Mouse (Mus musculus): ENCODE measurements around the gene Stx11.
A peak's percentile ranks its signal among the peaks of the same experiment; 100 is the strongest.

The Stx11 gene

GRCm38 (mm10) chr10:12911981-12912530 is 52.0 kb downstream of the Stx11 start:
- peak; percentile 8 for DNase-seq (ENCODE audit: low spot score)

GRCm38 (mm10) chr10:12911451-12911850 is 52.6 kb downstream of the Stx11 start:
- DNase-seq (ENCODE audit: low spot score): no peak

GRCm38 (mm10) chr10:12909891-12910290 is 54.2 kb downstream of the Stx11 start:
- DNase-seq (ENCODE audit: low spot score): no peak

GRCm38 (mm10) chr10:12909179-12909578 is 54.9 kb downstream of the Stx11 start:
- no peak for DNase-seq (ENCODE audit: low spot score)

GRCm38 (mm10) chr10:12904140-12904528 is 60.0 kb downstream of the Stx11 start:
- no peak for DNase-seq (ENCODE audit: low spot score)

GRCm38 (mm10) chr10:12903440-12904139 is 60.5 kb downstream of the Stx11 start:
- no peak for DNase-seq (ENCODE audit: low spot score)

GRCm38 (mm10) chr10:12899901-12900300 is 64.2 kb downstream of the Stx11 start:
- no peak for DNase-seq (ENCODE audit: low spot score)

GRCm38 (mm10) chr10:12893339-12893738 is 70.8 kb downstream of the Stx11 start:
- no peak for DNase-seq (ENCODE audit: low spot score)

- no peak for DNase-seq (ENCODE audit: low spot score)
These were observed 75.7 kb downstream of the Stx11 start for GRCm38 (mm10) chr10:12888373-12888772.
